ENCODE assay signal across 24 mouse cellular contexts in genomic region chr1:60758226-60758625, GRCm38 (mm10). TPM values are rescaled to one million over a fixed set of nuclear protein-coding genes. Genes with fewer than 3 reads are reported as not detected.
A peak's percentile ranks its signal among the peaks of the same experiment; 100 is the strongest.
DNase-seq lines count a peak whose midpoint lies in the region; ATAC-seq and TF ChIP-seq lines count a peak whose summit lies in the region.
"Had no signal": no experiment of that assay in that cellular context is flagged by ENCODE, and none has a peak within 500 bp of the region (broad histone marks: within the 10 kb centered on the region; RNA-seq: fewer than 3 reads in every experiment).

No protein-coding gene starts in this region.

- H3K4me2 ChIP-seq in stomach, postnatal 0 days (replicated peaks; ENCODE audit: low read depth), result no peak overlapping the region
- no peak overlapping the region for H3K4me2 ChIP-seq in liver, embryonic 12.5 days
- H3K4me2 ChIP-seq: hindbrain, embryonic 13.5 days; limb, embryonic 13.5 days; liver, embryonic 13.5 days had no signal

- no peak for TF ChIP-seq EP300 in stomach, postnatal 0 days (optimal IDR thresholded peaks at IDR 0.05)

- no peak for ATAC-seq in stomach, postnatal 0 days (ENCODE audit: low FRiP score, low TSS enrichment)
- no peak for ATAC-seq in liver, embryonic 12.5 days
- ATAC-seq: forebrain, embryonic 16.5 days had no signal

- TF ChIP-seq CTCF in stomach, postnatal 0 days (IDR thresholded peaks at IDR 0.05; ENCODE audit: low read depth), result no peak

- WGBS in stomach, postnatal 0 days, result 62% methylated on average over 1 of the region's 1 CpGs
- WGBS in liver, embryonic 12.5 days (ENCODE audit: insufficient replicate concordance), result 68% methylated on average over 1 of the region's 1 CpGs

- no peak overlapping the region for H3K4me3 ChIP-seq in stomach, postnatal 0 days (ENCODE audit: low read depth, low read length)
- no peak overlapping the region for H3K4me3 ChIP-seq in liver, embryonic 12.5 days
- H3K4me3 ChIP-seq: forebrain, embryonic 10.5 days; heart, adult 2 months; hindbrain, embryonic 13.5 days; limb, embryonic 13.5 days; liver, embryonic 13.5 days had no signal

- no peak overlapping the region for H3K27ac ChIP-seq in stomach, postnatal 0 days (replicated peaks)
- H3K27ac ChIP-seq in liver, embryonic 12.5 days, result no peak overlapping the region
- H3K27ac ChIP-seq: forebrain, embryonic 10.5 days; heart, adult 2 months; hindbrain, embryonic 13.5 days; limb, embryonic 13.5 days; liver, embryonic 13.5 days had no signal

- H3K36me3 ChIP-seq in stomach, postnatal 0 days (ENCODE audit: control insufficient read depth, insufficient read depth, low read length), result no peaks in the 10 kb centered on the region
- H3K36me3 ChIP-seq in liver, embryonic 12.5 days, result no peaks in the 10 kb centered on the region
- H3K36me3 ChIP-seq: forebrain, embryonic 10.5 days; hindbrain, embryonic 13.5 days; limb, embryonic 13.5 days; liver, embryonic 13.5 days had no signal

- H3K4me1 ChIP-seq in stomach, postnatal 0 days (replicated peaks; ENCODE audit: control insufficient read depth, insufficient read depth), result no peaks in the 10 kb centered on the region
- H3K4me1 ChIP-seq in liver, embryonic 12.5 days, result no peaks in the 10 kb centered on the region
- H3K4me1 ChIP-seq: hindbrain, embryonic 13.5 days; limb, embryonic 13.5 days; liver, embryonic 13.5 days had no signal

- no peak overlapping the region for H3K9ac ChIP-seq in stomach, postnatal 0 days (ENCODE audit: low read length)
- H3K9ac ChIP-seq in liver, embryonic 12.5 days, result no peak overlapping the region
- H3K9ac ChIP-seq: hindbrain, embryonic 13.5 days; limb, embryonic 13.5 days; liver, embryonic 13.5 days had no signal

- no peaks in the 10 kb centered on the region for H3K27me3 ChIP-seq in stomach, postnatal 0 days (ENCODE audit: control insufficient read depth, insufficient read depth, low read length)
- no peaks in the 10 kb centered on the region for H3K27me3 ChIP-seq in liver, embryonic 12.5 days (replicated peaks)
- H3K27me3 ChIP-seq: hindbrain, embryonic 13.5 days; limb, embryonic 13.5 days; liver, embryonic 13.5 days had no signal

- H3K9me3 ChIP-seq in stomach, postnatal 0 days (ENCODE audit: control insufficient read depth, low read length), result no peaks in the 10 kb centered on the region
- H3K9me3 ChIP-seq in liver, embryonic 12.5 days (replicated peaks), result no peaks in the 10 kb centered on the region
- H3K9me3 ChIP-seq: forebrain, embryonic 10.5 days; hindbrain, embryonic 13.5 days; limb, embryonic 13.5 days; liver, embryonic 13.5 days had no signal

- peak; percentile 73 for DNase-seq in CD4-positive, CD25-positive, alpha-beta regulatory T cell, adult 2 months (ENCODE audit: low read depth, low spot score)
- peak; percentile 83 for DNase-seq in T-cell, adult 2 months (ENCODE audit: low spot score)
- DNase-seq in naive thymus-derived CD4-positive, alpha-beta T cell, adult 2 months (ENCODE audit: low read depth), result peak; percentile 88
- DNase-seq in thymus, postnatal 14 days, result peak; percentile 63
- no peak for DNase-seq in stomach, postnatal 0 days (ENCODE audit: low spot score)
- no peak for DNase-seq in embryo, embryonic 10 days (ENCODE audit: low spot score)
- DNase-seq: adrenal gland, adult 2 months; B cell, adult 2 months; cerebellum, adult 11 months; cerebellum, postnatal 10 days; gastrocnemius, postnatal 14 days; heart, adult 2 months; heart, postnatal 36 days; kidney, adult 8-10 months; kidney, postnatal 10 days; liver, embryonic 13.5 days; lung, adult 2 months; lung, postnatal 14 days; midbrain, embryonic 14.5 days had no signal

RNA-seq across cellular contexts. Expression of gene Cd28, which starts 41.6 kb away (rescaled TPM):
- polyA plus RNA-seq in stomach, postnatal 0 days (2015; fragmentation: Nextera tagmentation; extraction: Ambion mirVana), result 0.06 and 0.18 TPM in 2 replicates
- polyA plus RNA-seq in liver, embryonic 12.5 days (2016; fragmentation: Nextera tagmentation; extraction: Ambion mirVana), result 0.04 and 0.12 TPM in 2 replicates

Comparison
In these comparisons a context has a peak if more than half of its experiments do, and no peak if none do; other contexts are left out.
1. DNase-seq: peak in CD4-positive, CD25-positive, alpha-beta regulatory T cell, adult 2 months (single experiment), T-cell, adult 2 months (single experiment), naive thymus-derived CD4-positive, alpha-beta T cell, adult 2 months (single experiment) and thymus, postnatal 14 days (single experiment); none in stomach, postnatal 0 days (single experiment) and embryo, embryonic 10 days (single experiment).